Mouse (Mus musculus) forebrain, embryonic 12.5 days (tissue): Measurements from ENCODE around the gene Sult6b2. TPM values are rescaled to one million over a fixed set of nuclear protein-coding genes. Genes with fewer than 3 reads are reported as not detected.

Source experiments
- ATAC-seq: fragments of 200-750 bp; cut with Nextera tagmentation; 2 replicates; pipeline ENCODE4 v1.8.0; 2017; ENCODE audit warnings: moderate TSS enrichment; ENCODE audit not compliant: low FRiP score
- H3K27ac ChIP-seq: fragments of 300-500 bp; sonication (generic); 2 replicates; pipeline ENCODE4 v1.5.1; 2016; ENCODE audit warnings: mild to moderate bottlenecking
- H3K27me3 ChIP-seq: fragments of 300-500 bp; sonication (generic); 2 replicates; pipeline ENCODE4 v1.6.1; 2016; ENCODE audit warnings: mild to moderate bottlenecking
- H3K36me3 ChIP-seq: fragments of 300-500 bp; sonication (generic); replicated peaks from 2 replicates; pipeline ENCODE4 v1.6.1; 2016; ENCODE audit warnings: mild to moderate bottlenecking
- H3K4me1 ChIP-seq: fragments of 300-500 bp; sonication (generic); 2 replicates; pipeline ENCODE4 v1.6.1; 2016
- H3K4me2 ChIP-seq: fragments of 300-500 bp; sonication (generic); 2 replicates; pipeline ENCODE4 v1.6.1; 2016; ENCODE audit warnings: mild to moderate bottlenecking, moderate library complexity
- H3K4me3 ChIP-seq: fragments of 300-500 bp; sonication (generic); replicated peaks from 2 replicates; pipeline ENCODE4 v1.5.1; 2016; ENCODE audit warnings: mild to moderate bottlenecking
- H3K9ac ChIP-seq: fragments of 300-500 bp; sonication (generic); 2 replicates; pipeline ENCODE4 v1.6.1; 2016; ENCODE audit warnings: mild to moderate bottlenecking
- H3K9me3 ChIP-seq: fragments of 300-500 bp; sonication (generic); 2 replicates; pipeline ENCODE4 v1.6.1; 2016
- WGBS: fragments of 180-500 bp; shearing (Covaris S2); methylation state at CpG from one replicate; pipeline ENCODE4 v1.1.7; 2016; 5-methylcytosine and 5-hydroxymethylcytosine counted together
- polyA plus RNA-seq: library from polyadenylated mRNA; unstranded; fragments of >200 nt; fragmentation: Nextera tagmentation; extraction: Ambion mirVana; gene quantifications from 2 replicates; pipeline ENCODE4 v1.2.1, GENCODE M21; 2016

The Sult6b2 gene
- polyA plus RNA-seq, 1 experiment from 2014 or later = 0.17 TPM

GRCm38 (mm10) chr6:142806326-142806725 lies 2.0 kb upstream of the Sult6b2 start:
- Histone ChIP-seq H3K27ac (no peak overlapping the region), H3K36me3 (no peaks in the 10 kb centered on the region), H3K4me2 (no peak overlapping the region), H3K9ac (no peak overlapping the region), H3K27me3 (0 out of 2 replicates have a peak, but pooled peaks cover 8% of the 10 kb centered on the region), H3K9me3 (no peaks in the 10 kb centered on the region), H3K4me1 (peaks cover 7% of the 10 kb centered on the region; the same call in 1 of the 2 replicates), H3K4me3 (no peak overlapping the region)
- no peak for ATAC-seq
- WGBS = 92% methylated on average over 4 of the region's 4 CpGs

- no peak for ATAC-seq
- 0 out of 2 replicates have a peak, but pooled peaks cover 3% of the 10 kb centered on the region for H3K27me3 ChIP-seq
- no peak overlapping the region for H3K9ac ChIP-seq
- H3K36me3 ChIP-seq = no peaks in the 10 kb centered on the region
- no peak overlapping the region for H3K4me3 ChIP-seq
- no peaks in the 10 kb centered on the region for H3K9me3 ChIP-seq
- WGBS = 62% methylated on average over 11 of the region's 11 CpGs
- no peak overlapping the region for H3K4me2 ChIP-seq
- no peak overlapping the region for H3K27ac ChIP-seq
- peaks cover 12% of the 10 kb centered on the region for H3K4me1 ChIP-seq
These were observed 1.4 kb downstream of the Sult6b2 start for GRCm38 (mm10) chr6:142802617-142803525.

GRCm38 (mm10) chr6:142801687-142802086 lies 2.6 kb downstream of the Sult6b2 start:
- Histone ChIP-seq H3K4me2 (no peak overlapping the region), H3K27ac (no peak overlapping the region), H3K4me3 (no peak overlapping the region), H3K9me3 (no peaks in the 10 kb centered on the region), H3K36me3 (no peaks in the 10 kb centered on the region), H3K27me3 (0 out of 2 replicates have a peak, but pooled peaks cover 3% of the 10 kb centered on the region), H3K9ac (no peak overlapping the region), H3K4me1 (peaks cover 12% of the 10 kb centered on the region)
- WGBS = 88% methylated on average over 5 of the region's 5 CpGs
- ATAC-seq = no peak

DNA sequence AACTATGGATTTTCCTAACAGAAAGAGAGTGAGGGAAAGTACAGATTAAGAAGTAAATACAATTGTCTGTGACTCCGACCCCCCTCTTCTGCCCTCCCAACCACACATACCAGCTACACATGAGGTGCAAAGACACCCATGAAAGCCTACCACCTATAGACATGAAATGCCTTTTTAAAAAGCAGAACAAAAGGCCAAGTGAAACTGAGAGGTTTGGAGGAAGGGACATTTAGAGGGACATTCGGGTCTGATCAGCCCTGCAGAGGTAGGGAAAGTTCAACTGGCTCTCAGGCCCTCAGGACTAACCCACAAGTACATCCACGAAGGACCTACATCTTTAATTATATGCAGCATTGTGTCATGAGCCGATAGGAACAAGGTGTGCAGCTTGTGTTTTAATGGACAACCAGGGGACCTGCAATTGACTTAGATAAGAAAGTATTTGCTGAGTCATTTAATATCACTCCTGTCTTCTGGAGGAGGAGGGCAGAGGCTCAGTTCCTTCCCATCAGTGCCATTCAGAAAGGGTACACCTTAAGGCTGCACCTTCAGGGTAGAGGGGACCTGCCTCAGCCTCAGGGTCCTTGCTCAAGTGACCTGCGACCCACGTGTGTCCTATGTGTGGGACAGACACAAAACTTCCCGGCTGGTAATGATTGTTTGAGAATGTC lies 4.5 kb downstream of the Sult6b2 start:
- peaks cover 3% of the 10 kb centered on the region; the same call in 1 of the 2 replicates for H3K27me3 ChIP-seq
- 80% methylated on average over 7 of the region's 7 CpGs for WGBS
- H3K27ac ChIP-seq = no peak overlapping the region
- no peak overlapping the region for H3K4me3 ChIP-seq
- ATAC-seq = no peak
- H3K9me3 ChIP-seq = no peaks in the 10 kb centered on the region
- no peak overlapping the region for H3K4me2 ChIP-seq
- no peaks in the 10 kb centered on the region for H3K36me3 ChIP-seq
- H3K9ac ChIP-seq = no peak overlapping the region
- peaks cover 12% of the 10 kb centered on the region for H3K4me1 ChIP-seq

- WGBS = 70% methylated on average over 9 of the region's 9 CpGs
These were observed 5.5 kb downstream of the Sult6b2 start for GRCm38 (mm10) chr6:142798837-142799236.

DNA sequence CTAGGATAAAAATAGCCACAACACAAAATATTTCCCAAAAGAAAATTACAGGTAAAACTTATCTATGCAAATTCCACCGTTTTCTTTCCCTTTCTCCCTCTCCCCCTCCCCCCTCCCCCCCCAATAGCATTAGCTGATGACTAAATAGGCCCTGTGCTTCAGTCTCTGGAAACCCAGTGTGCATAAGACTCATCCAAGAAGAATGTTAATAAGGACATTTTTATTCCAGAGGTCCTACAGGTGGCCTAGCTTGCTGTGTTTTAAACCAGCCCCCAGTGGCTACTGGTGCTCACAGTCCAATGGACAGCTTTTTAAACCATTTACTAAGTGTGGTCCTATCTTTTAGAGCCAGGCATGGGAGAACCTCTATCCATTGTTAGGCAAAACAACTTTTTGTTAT lies 6.3 kb downstream of the Sult6b2 start:
- no peak for ATAC-seq
- no peak overlapping the region for H3K4me3 ChIP-seq
- no peaks in the 10 kb centered on the region for H3K9me3 ChIP-seq
- no peak overlapping the region for H3K9ac ChIP-seq
- H3K4me2 ChIP-seq = no peak overlapping the region
- H3K4me1 ChIP-seq = peaks cover 20% of the 10 kb centered on the region
- H3K27me3 ChIP-seq = peaks cover 8% of the 10 kb centered on the region
- H3K36me3 ChIP-seq = no peaks in the 10 kb centered on the region
- 71% methylated on average over 1 of the region's 1 CpGs for WGBS
- H3K27ac ChIP-seq = no peak overlapping the region

More at GRCm38 (mm10) chr6:142798837-142799236, 5.5 kb downstream of the Sult6b2 start:
- ATAC-seq = no peak
- Histone ChIP-seq H3K4me2 (no peak overlapping the region), H3K36me3 (no peaks in the 10 kb centered on the region), H3K27me3 (peaks cover 3% of the 10 kb centered on the region; the same call in 1 of the 2 replicates), H3K9me3 (no peaks in the 10 kb centered on the region), H3K27ac (no peak overlapping the region), H3K4me3 (no peak overlapping the region), H3K9ac (no peak overlapping the region), H3K4me1 (peaks cover 12% of the 10 kb centered on the region)

DNA sequence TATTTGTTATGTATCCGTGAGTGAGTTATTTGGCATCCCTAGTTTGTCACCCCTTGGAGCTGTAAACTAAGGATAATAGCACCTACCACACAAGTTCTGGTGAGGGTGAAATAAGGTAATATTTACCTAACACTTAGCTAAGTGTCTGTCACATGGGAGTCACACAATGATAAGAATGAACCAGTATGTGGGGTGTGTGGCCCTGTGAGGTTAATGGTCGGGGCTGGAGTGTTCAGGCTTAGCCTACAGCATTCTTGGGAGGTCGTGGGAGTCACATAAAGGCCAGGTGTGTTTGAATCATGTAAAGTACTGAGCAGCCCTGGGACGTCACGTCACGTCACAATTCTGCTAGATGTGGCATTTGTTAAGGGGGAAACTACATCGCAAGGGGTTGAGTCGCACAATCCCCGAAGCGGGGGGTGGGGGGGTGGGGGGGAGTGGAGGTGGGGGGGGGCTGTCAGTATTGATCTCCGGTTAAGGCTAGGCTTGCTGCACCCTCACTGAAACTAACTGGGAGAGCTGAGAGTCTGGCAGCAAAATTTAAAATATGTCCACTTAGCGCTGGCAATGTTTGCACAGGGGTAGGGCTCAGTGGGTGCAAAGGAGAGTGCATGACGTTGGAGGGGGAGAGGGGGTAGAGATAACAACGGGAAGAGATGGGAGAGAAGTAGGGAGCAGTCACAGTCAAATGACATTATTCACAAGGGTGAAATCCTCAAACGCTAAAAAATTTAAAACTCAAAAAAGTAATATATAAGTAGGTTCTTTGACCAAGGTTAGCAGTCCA lies 8.5 kb downstream of the Sult6b2 start:
- Histone ChIP-seq H3K9ac (no peak overlapping the region), H3K4me1 (peaks cover 21% of the 10 kb centered on the region), H3K36me3 (no peaks in the 10 kb centered on the region), H3K4me3 (no peak overlapping the region), H3K27ac (no peak overlapping the region), H3K27me3 (peaks cover 5% of the 10 kb centered on the region), H3K4me2 (no peak overlapping the region), H3K9me3 (no peaks in the 10 kb centered on the region)
- ATAC-seq = no peak
- 85% methylated on average over 15 of the region's 15 CpGs for WGBS

- no peak for ATAC-seq
These were observed 9.2 kb downstream of the Sult6b2 start for GRCm38 (mm10) chr6:142795087-142795486.

GRCm38 (mm10) chr6:142793468-142793867 lies 10.8 kb downstream of the Sult6b2 start:
- Histone ChIP-seq H3K27me3 (peaks cover 5% of the 10 kb centered on the region), H3K9ac (no peak overlapping the region), H3K4me3 (no peak overlapping the region), H3K4me2 (no peak overlapping the region), H3K4me1 (peaks cover 21% of the 10 kb centered on the region), H3K9me3 (no peaks in the 10 kb centered on the region), H3K27ac (no peak overlapping the region), H3K36me3 (no peaks in the 10 kb centered on the region)
- 44% methylated on average over 7 of the region's 7 CpGs for WGBS
- ATAC-seq = 0 out of 2 replicates have a peak, but pooled peaks have one; percentile 36

More at GRCm38 (mm10) chr6:142795087-142795486, 9.2 kb downstream of the Sult6b2 start:
- Histone ChIP-seq H3K4me2 (no peak overlapping the region), H3K9me3 (no peaks in the 10 kb centered on the region), H3K36me3 (no peaks in the 10 kb centered on the region), H3K27me3 (peaks cover 5% of the 10 kb centered on the region), H3K27ac (no peak overlapping the region), H3K9ac (no peak overlapping the region), H3K4me3 (no peak overlapping the region), H3K4me1 (peaks cover 21% of the 10 kb centered on the region)
- 96% methylated on average over 9 of the region's 9 CpGs for WGBS

- no peak overlapping the region for H3K27ac ChIP-seq
- ATAC-seq = no peak
- peaks cover 22% of the 10 kb centered on the region for H3K4me1 ChIP-seq
- 45% methylated on average over 13 of the region's 13 CpGs for WGBS
- H3K4me3 ChIP-seq = no peak overlapping the region
- no peaks in the 10 kb centered on the region for H3K9me3 ChIP-seq
- H3K9ac ChIP-seq = no peak overlapping the region
- H3K36me3 ChIP-seq = no peaks in the 10 kb centered on the region
- H3K4me2 ChIP-seq = no peak overlapping the region
- H3K27me3 ChIP-seq = peaks cover 5% of the 10 kb centered on the region
These were observed 11.9 kb downstream of the Sult6b2 start for GRCm38 (mm10) chr6:142792241-142792968.

DNA sequence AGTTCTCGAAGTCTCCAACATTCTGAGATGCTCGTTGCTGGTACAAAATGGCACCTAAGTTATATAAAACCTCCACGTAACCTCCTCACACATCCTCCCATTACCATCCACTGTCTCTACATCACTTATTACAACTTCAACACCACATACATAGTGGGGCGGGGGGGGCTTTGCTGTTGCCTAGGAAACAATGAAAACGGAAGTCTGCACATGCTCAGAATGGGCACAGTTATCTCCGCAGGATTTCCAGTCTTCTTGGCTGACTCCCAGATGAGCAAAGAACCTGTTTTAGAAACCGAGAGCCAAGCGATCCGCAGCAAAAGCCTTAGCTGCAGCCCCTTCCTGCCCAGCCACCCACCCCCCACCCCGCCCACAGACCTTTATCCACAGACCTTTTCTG lies 14.6 kb downstream of the Sult6b2 start:
- no peak overlapping the region for H3K27ac ChIP-seq
- H3K9me3 ChIP-seq = no peaks in the 10 kb centered on the region
- no peak overlapping the region for H3K4me3 ChIP-seq
- H3K9ac ChIP-seq = no peak overlapping the region
- H3K4me1 ChIP-seq = peaks cover 22% of the 10 kb centered on the region
- peaks cover 5% of the 10 kb centered on the region; the same call in 1 of the 2 replicates for H3K27me3 ChIP-seq
- WGBS = 88% methylated on average over 10 of the region's 10 CpGs
- no peak overlapping the region for H3K4me2 ChIP-seq
- ATAC-seq = no peak
- no peaks in the 10 kb centered on the region for H3K36me3 ChIP-seq
